Mouse (Mus musculus): Measurements from ENCODE around the gene Gm21731. TPM values are rescaled to one million over a fixed set of nuclear protein-coding genes. Genes with fewer than 3 reads are reported as not detected.
"Not testable (repeated sequence)": the region's sequence is repeated elsewhere in the genome, so short reads cannot be mapped to it uniquely, and the experiment has no call there.

Gene Gm21731
- polyA plus RNA-seq (2015; fragmentation: Nextera tagmentation; extraction: Ambion mirVana), result not detected in 2 replicates

DNA sequence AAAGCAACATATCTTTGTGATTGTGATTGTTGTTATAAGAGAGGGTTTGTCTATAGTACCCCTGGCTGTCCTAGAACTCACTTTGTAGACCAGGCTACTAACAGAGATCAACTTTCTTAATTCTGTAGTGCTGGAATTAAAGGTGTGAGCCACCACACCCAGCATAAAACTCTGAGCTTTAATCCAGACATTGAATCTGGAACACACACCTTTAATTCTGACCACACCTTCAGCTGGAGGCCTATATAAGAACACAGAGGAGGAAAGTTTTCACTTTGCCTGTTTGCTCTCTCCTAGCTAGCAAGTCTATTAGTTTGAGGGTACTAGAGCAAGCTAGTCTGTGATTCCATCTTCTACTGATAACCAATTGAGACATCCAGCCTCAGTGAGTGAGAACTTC is at the start of gene Gm21731:
TSS of gene Gm21731 (plus strand) at position 301 of the 400 bp plus-strand sequence.
- not testable (repeated sequence) for H3K36me3 ChIP-seq (ENCODE audit: control insufficient read depth, insufficient read depth, low read length); H3K4me3 ChIP-seq (ENCODE audit: low read depth, low read length); H3K4me1 ChIP-seq (replicated peaks; ENCODE audit: control insufficient read depth, insufficient read depth); H3K9ac ChIP-seq (ENCODE audit: low read length); H3K27ac ChIP-seq (replicated peaks); DNase-seq (ENCODE audit: low spot score); H3K27me3 ChIP-seq (ENCODE audit: control insufficient read depth, insufficient read depth, low read length); H3K4me2 ChIP-seq (replicated peaks; ENCODE audit: low read depth); H3K9me3 ChIP-seq (ENCODE audit: control insufficient read depth, low read length); ATAC-seq (ENCODE audit: low FRiP score, low TSS enrichment)

DNA sequence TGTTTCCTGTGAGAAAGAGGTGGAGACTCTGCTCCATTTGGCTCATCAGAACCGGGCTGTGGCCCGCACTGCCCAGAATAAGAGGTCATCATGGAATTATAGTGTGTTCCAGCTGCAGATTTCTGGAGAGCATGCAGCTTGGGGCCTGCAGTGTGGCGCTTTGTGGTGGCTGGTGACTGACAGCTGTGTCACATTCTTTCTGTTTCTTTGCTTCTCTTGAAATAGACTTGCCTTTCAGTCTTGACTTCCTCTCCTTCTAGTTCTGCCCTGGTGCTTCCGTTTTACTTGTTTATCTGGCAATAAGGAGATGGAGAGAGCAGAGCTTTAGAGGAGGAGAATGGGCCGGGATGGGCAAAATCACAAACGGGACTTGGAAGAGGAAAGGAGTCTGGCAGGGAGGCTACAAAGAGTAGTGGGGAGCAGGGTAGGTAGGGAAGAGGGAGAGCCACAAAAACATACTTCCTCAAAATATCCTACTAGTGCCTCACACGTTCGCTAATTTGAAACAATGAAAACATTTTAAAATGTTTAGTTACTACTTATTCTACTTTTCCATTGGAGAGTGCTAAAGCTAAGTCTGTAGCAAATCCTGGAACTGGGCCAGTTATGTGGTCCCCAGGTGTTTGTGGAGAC is 42.6 kb upstream of the Gm21731 start:
- H3K4me2 ChIP-seq (replicated peaks; ENCODE audit: low read depth); H3K9me3 ChIP-seq (ENCODE audit: control insufficient read depth, low read length); H3K4me3 ChIP-seq (ENCODE audit: low read depth, low read length); H3K27me3 ChIP-seq (ENCODE audit: control insufficient read depth, insufficient read depth, low read length); H3K27ac ChIP-seq (replicated peaks); H3K9ac ChIP-seq (ENCODE audit: low read length); H3K4me1 ChIP-seq (replicated peaks; ENCODE audit: control insufficient read depth, insufficient read depth); ATAC-seq (ENCODE audit: low FRiP score, low TSS enrichment); H3K36me3 ChIP-seq (ENCODE audit: control insufficient read depth, insufficient read depth, low read length); DNase-seq (ENCODE audit: low spot score): not testable (repeated sequence)
- 67% methylated on average over 7 of the region's 8 CpGs for WGBS

DNA sequence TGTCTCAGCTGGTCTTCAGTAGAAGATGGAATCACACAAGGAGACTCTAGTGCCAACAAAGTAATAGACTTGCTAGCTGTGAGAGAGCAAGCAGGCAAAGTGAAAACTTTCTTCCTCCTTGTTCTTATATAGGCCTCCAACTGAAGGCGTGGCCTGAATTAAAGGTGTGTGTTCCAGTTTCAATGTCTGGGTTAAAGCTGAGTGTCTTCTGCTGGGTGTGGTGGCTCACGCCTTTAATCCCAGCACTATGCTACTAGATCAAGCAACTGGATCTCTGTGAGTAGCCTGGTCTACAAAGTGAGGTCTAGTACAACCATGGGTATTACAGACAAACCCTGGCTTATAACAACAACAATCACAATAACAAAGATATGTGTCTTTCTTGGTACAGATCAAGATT is 23.1 kb upstream of the Gm21731 start, which contains the start of gene Gm21762:
TSS of gene Gm21762 (minus strand) at position 101 of the 400 bp plus-strand sequence.
- not testable (repeated sequence) for H3K9me3 ChIP-seq (ENCODE audit: control insufficient read depth, low read length); H3K4me3 ChIP-seq (ENCODE audit: low read depth, low read length); ATAC-seq (ENCODE audit: low FRiP score, low TSS enrichment); H3K9ac ChIP-seq (ENCODE audit: low read length); H3K4me1 ChIP-seq (replicated peaks; ENCODE audit: control insufficient read depth, insufficient read depth); H3K36me3 ChIP-seq (ENCODE audit: control insufficient read depth, insufficient read depth, low read length); DNase-seq (ENCODE audit: low spot score); H3K27ac ChIP-seq (replicated peaks); H3K4me2 ChIP-seq (replicated peaks; ENCODE audit: low read depth); H3K27me3 ChIP-seq (ENCODE audit: control insufficient read depth, insufficient read depth, low read length)
- WGBS, result no CpG with 5 or more reads among the region's 2 CpGs

DNA sequence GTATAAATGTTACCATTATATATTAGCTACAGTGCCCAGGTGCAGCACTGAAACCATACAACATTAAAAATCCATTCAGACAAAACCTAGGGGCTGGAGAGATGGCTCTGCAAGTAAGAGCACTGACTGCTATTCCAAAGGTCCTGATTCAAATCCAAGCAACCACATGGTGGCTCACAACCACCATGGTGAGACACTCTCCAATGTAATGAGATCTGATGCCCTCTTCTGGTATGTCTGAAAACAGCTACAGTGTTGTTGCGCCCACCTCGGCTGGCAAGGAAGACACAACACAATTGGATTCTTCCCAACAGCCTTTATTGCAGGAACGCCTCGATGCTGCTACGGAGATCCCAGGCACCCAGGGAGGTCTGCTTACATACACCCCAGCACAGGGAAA is 18.0 kb upstream of the Gm21731 start:
- not testable (repeated sequence) for H3K4me3 ChIP-seq (ENCODE audit: low read depth, low read length); H3K27ac ChIP-seq (replicated peaks); ATAC-seq (ENCODE audit: low FRiP score, low TSS enrichment); H3K9me3 ChIP-seq (ENCODE audit: control insufficient read depth, low read length); H3K27me3 ChIP-seq (ENCODE audit: control insufficient read depth, insufficient read depth, low read length); DNase-seq (ENCODE audit: low spot score); H3K9ac ChIP-seq (ENCODE audit: low read length); H3K4me2 ChIP-seq (replicated peaks; ENCODE audit: low read depth); H3K4me1 ChIP-seq (replicated peaks; ENCODE audit: control insufficient read depth, insufficient read depth); H3K36me3 ChIP-seq (ENCODE audit: control insufficient read depth, insufficient read depth, low read length)
- 77% methylated on average over 5 of the region's 5 CpGs for WGBS

DNA sequence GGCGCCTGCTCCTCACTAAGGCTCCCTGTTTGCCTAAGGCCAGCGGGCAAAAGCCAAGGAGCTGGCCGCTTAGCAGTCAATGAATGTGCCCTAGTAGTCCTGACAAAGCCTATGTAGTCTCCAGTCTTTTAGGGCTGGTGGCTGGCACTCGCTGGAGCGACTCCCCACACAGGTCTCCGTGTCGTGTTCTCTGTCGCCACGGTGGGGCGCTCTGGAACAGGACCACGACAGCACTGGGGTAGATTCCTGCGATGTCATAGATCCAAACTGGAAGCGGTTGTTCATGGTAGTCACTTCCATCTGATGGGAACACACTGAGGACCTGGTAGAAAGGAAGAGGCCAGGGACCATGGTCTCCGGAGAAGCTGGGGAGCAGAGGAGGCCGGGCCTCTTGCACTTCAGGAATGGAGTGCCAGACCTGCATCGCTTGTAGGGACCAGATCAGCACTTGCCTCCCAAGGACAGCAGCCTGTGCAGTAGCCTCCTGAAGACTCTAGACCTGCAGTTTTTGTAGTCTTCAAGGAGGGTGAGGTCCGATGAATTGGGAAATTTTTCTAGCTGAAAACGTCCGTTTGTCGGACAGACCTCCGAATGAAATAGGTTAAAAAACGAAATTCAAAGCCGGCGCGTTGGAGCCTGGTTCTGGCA is 15.8 kb upstream of the Gm21731 start:
- DNase-seq (ENCODE audit: low spot score); H3K36me3 ChIP-seq (ENCODE audit: control insufficient read depth, insufficient read depth, low read length); H3K27ac ChIP-seq (replicated peaks); ATAC-seq (ENCODE audit: low FRiP score, low TSS enrichment); H3K9ac ChIP-seq (ENCODE audit: low read length); H3K4me2 ChIP-seq (replicated peaks; ENCODE audit: low read depth); H3K4me3 ChIP-seq (ENCODE audit: low read depth, low read length); H3K27me3 ChIP-seq (ENCODE audit: control insufficient read depth, insufficient read depth, low read length); H3K4me1 ChIP-seq (replicated peaks; ENCODE audit: control insufficient read depth, insufficient read depth); H3K9me3 ChIP-seq (ENCODE audit: control insufficient read depth, low read length): not testable (repeated sequence)
- 94% methylated on average over 16 of the region's 25 CpGs for WGBS

DNA sequence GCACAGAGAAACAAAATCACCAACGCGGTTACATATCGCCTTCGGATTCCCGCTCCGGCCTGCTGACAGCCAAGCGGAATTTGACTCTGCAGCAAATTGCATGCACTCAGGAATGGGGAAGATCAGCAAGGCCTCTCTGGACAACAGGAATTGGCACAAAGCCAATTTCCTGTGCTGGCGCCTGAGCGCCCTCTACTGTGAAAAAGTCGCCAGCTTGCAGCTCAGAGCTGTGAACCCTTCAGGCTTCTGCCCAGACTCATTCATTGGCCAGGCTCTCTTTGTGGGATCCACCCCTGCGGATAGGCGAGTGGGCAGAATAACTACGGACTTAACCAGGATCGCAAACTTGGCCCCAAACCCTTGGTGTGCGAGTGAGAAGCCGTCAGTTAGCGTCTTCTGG is 7.1 kb upstream of the Gm21731 start:
- H3K27ac ChIP-seq (replicated peaks); DNase-seq (ENCODE audit: low spot score); H3K4me3 ChIP-seq (ENCODE audit: low read depth, low read length); H3K9ac ChIP-seq (ENCODE audit: low read length); H3K9me3 ChIP-seq (ENCODE audit: control insufficient read depth, low read length); H3K36me3 ChIP-seq (ENCODE audit: control insufficient read depth, insufficient read depth, low read length); H3K4me1 ChIP-seq (replicated peaks; ENCODE audit: control insufficient read depth, insufficient read depth); H3K27me3 ChIP-seq (ENCODE audit: control insufficient read depth, insufficient read depth, low read length); H3K4me2 ChIP-seq (replicated peaks; ENCODE audit: low read depth): not testable (repeated sequence)
- 0 out of 2 replicates have a peak, but pooled peaks have one; percentile 47 for ATAC-seq (ENCODE audit: low FRiP score, low TSS enrichment)
- 95% methylated on average over 16 of the region's 17 CpGs for WGBS
